Comparison of ENCODE assay signal across 8 mouse cellular contexts in genomic region chr16:38558221-38558748, GRCm38 (mm10). TPM values are rescaled to one million over a fixed set of nuclear protein-coding genes. Genes with fewer than 3 reads are reported as not detected.
DNase-seq lines count a peak whose midpoint lies in the region; ATAC-seq lines count a peak whose summit lies in the region.

TSS of gene Tmem39a (plus strand) at chr16:38558698.

- H3K27me3 ChIP-seq in lung, embryonic 15.5 days = peaks cover 26% of the 10 kb centered on the region
- H3K27me3 ChIP-seq in embryonic facial prominence, embryonic 10.5 days (replicated peaks; ENCODE audit: low read depth, poor library complexity, severe bottlenecking) = peaks cover 36% of the 10 kb centered on the region
- peaks cover 4% of the 10 kb centered on the region; the same call in 1 of the 2 replicates for H3K27me3 ChIP-seq in heart, embryonic 11.5 days (ENCODE audit: control insufficient read depth, insufficient read depth, low read length)

- H3K4me1 ChIP-seq in lung, embryonic 15.5 days = no peaks in the 10 kb centered on the region
- H3K4me1 ChIP-seq in embryonic facial prominence, embryonic 10.5 days = no peaks in the 10 kb centered on the region
- no peaks in the 10 kb centered on the region; the same call in 1 of the 2 replicates for H3K4me1 ChIP-seq in heart, embryonic 11.5 days (ENCODE audit: control insufficient read depth, insufficient read depth, low read length)

- no peak for DNase-seq in lung, postnatal 10 days
- DNase-seq in embryonic facial prominence, embryonic 10.5 days (ENCODE audit: low spot score) = no peak
- no peak for DNase-seq in left cerebral cortex, adult 8-10 months (ENCODE audit: low spot score in 2 of 2)
- no peak for DNase-seq in urinary bladder, postnatal 10 days (ENCODE audit: low spot score)
- no peak for DNase-seq in kidney, adult 9 months

- H3K36me3 ChIP-seq in lung, embryonic 15.5 days = no peaks in the 10 kb centered on the region
- no peaks in the 10 kb centered on the region for H3K36me3 ChIP-seq in embryonic facial prominence, embryonic 10.5 days (replicated peaks)
- no peaks in the 10 kb centered on the region for H3K36me3 ChIP-seq in heart, embryonic 11.5 days (ENCODE audit: control insufficient read depth, insufficient read depth, low read length)

- H3K4me3 ChIP-seq in lung, embryonic 15.5 days = no peak within 1 kb of the TSS
- no peak within 1 kb of the TSS for H3K4me3 ChIP-seq in embryonic facial prominence, embryonic 10.5 days
- H3K4me3 ChIP-seq in heart, embryonic 11.5 days (ENCODE audit: low read depth, low read length) = no peak within 1 kb of the TSS

- H3K4me2 ChIP-seq in lung, embryonic 15.5 days = no peak within 1 kb of the TSS
- H3K4me2 ChIP-seq in heart, embryonic 11.5 days = no peak within 1 kb of the TSS

- H3K9ac ChIP-seq in lung, embryonic 15.5 days = no peak within 1 kb of the TSS
- H3K9ac ChIP-seq in heart, embryonic 11.5 days (ENCODE audit: low read depth, low read length) = no peak within 1 kb of the TSS

- no peak within 1 kb of the TSS for H3K27ac ChIP-seq in lung, embryonic 15.5 days
- no peak within 1 kb of the TSS for H3K27ac ChIP-seq in embryonic facial prominence, embryonic 10.5 days (replicated peaks)
- H3K27ac ChIP-seq in heart, embryonic 11.5 days (ENCODE audit: low read depth, low read length) = no peak within 1 kb of the TSS

- WGBS in lung, embryonic 15.5 days = 80% methylated on average over 3 of the region's 3 CpGs
- WGBS in embryonic facial prominence, embryonic 10.5 days = 83% methylated on average over 3 of the region's 3 CpGs
- WGBS in heart, embryonic 11.5 days (ENCODE audit: insufficient replicate concordance) = 80% methylated on average over 3 of the region's 3 CpGs

- no peaks in the 10 kb centered on the region for H3K9me3 ChIP-seq in lung, embryonic 15.5 days
- no peaks in the 10 kb centered on the region for H3K9me3 ChIP-seq in embryonic facial prominence, embryonic 10.5 days
- H3K9me3 ChIP-seq in heart, embryonic 11.5 days (replicated peaks; ENCODE audit: control insufficient read depth, low read length) = no peaks in the 10 kb centered on the region

- no peak for ATAC-seq in lung, embryonic 15.5 days (ENCODE audit: borderline replicate concordance, extremely low read depth, low FRiP score, low TSS enrichment)
- ATAC-seq in heart, embryonic 11.5 days (replicated peaks; ENCODE audit: insufficient number of reproducible peaks, low FRiP score, low TSS enrichment) = no peak
- ATAC-seq in monocyte, adult 5-6 weeks (replicated peaks; ENCODE audit: insufficient number of reproducible peaks, low FRiP score, low TSS enrichment, poor library complexity, severe bottlenecking) = no peak

RNA-seq across cellular contexts. Expression of gene Tmem39a, which starts in this region (rescaled TPM):
- 101 and 119 TPM in 2 replicates for polyA plus RNA-seq in lung, embryonic 15.5 days (2015; fragmentation: Nextera tagmentation; extraction: Ambion mirVana)
- polyA plus RNA-seq in embryonic facial prominence, embryonic 10.5 days (2016; fragmentation: Nextera tagmentation; extraction: Ambion mirVana) = 96.2 and 114 TPM in 2 replicates
- polyA plus RNA-seq in heart, embryonic 11.5 days (2014; fragmentation: Nextera tagmentation; extraction: Ambion mirVana) = 77.3 and 84.0 TPM in 2 replicates
- 10 to 100 TPM; 18.8 to 27.1 (median 22.8) TPM for total RNA-seq in left cerebral cortex, adult 8-10 months (2022)
- total RNA-seq in monocyte, adult 5-6 weeks (2017) = 25.3 to 36.8 TPM (median 31.7 TPM) in 3 replicates
